Mouse (Mus musculus) cerebellum, postnatal 14 days (tissue): Measurements from ENCODE around the gene Lrrc8c.
A peak's percentile ranks its signal among the peaks of the same experiment; 100 is the strongest.

ENCODE experiments used
- DNase-seq, 2 experiments: peaks; one replicate each; pipeline ENCODE4 v3.0.0; 2021; ENCODE audit warnings: mixed read lengths in 2 of 2

Lrrc8c gene

DNA sequence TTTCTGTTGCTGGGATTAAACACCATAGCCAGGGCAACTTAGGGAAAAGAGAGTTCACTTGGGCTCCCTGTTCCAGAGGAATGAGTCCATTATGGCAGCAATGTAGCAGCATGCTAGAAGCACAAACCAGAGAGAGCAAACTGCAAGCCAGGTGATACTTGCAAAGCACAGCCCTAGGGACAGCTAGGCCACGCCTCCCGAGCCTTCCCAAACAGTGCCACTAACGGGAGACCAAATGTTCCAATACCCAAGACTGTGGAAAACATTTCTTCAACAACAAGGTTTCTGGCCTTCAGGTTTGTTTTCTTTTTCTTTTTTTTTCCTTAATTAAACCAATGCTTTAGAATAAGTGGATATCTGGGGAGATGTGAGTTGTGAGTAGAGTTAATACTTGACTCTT lies 38.2 kb downstream of the Lrrc8c start:
- no peak for DNase-seq

DNA sequence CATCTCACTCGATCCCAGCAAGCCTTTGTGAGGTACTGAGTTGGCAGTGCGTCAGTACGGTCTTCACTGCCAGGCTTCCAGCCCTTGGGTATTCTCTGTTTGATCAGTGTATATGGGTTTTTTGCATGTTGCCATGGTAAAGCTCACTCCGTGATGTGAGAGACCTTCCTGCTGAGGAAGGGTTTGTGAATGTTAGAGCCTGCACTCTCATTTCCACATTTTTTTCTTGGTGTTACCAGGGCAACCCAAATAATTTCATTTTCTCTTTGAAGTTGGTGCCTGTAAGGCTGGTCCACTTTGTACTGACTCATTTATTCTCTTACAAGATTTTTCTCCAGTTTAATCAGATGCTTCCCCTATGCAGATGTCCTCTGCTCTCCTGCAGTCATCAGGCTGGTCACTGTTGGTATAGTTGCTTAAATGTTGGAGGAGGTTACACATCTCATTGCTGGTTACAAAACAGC lies 38.6 kb downstream of the Lrrc8c start:
- DNase-seq, result peak in 1 of 2 experiments; percentile 12

DNA sequence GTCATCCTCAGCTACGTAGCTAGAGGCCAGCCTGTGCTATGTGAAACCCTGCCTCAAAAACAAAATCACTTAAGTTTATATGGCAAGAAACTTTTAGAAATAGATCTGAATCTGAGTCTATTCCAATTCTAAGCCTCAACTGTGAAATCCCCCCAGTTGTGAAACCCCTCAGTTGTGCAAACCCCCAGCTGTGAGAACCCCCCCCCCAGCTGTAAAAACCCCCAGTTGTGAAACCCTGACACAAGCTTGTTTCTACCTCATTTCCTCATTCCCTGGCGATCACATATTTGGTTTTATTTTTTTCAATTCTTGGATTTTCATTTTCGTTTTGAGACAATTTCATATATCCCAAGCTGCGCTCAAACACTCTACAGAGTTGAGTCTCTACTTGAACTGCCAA lies 39.3 kb downstream of the Lrrc8c start:
- DNase-seq, result no peak

DNA sequence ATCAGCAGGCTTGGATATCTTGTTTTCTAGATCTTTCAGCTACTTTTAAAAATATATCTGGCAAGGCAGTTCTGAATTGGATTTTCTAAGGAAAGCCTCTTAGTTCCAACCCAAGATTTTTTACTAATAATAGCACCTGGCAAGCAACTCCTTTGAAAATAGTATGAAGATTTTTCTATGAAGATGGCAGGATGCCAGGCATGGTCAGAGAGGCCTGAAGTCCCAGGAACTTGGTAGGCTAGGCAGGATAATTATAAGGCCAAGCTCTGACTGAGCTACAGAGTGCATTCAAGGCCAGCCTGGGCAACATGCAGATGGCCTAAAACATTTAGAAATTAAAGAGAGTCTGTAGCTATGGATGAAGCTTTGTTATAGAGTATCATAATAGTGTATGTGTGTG lies 42.7 kb downstream of the Lrrc8c start:
- DNase-seq, result peak; percentile 12 to 20

DNA sequence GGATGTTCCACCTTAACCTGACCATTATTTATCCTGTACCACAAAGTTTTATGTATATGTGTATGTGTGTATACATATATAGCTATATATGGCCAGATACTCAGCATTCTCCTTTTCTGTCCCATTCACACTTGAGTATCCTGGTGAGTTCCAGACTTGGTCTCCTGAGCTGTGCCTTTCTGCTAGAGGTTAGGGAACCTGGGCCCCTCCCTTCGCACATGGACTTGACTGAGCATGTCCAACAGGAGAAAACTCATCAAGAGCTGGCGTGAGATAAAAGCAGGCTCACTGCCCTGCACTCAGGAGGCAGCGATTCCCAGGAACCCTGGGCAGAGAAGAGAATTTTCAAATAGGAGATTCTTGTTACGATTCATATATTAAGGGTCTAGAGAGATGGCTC lies 45.6 kb downstream of the Lrrc8c start:
- no peak for DNase-seq

DNA sequence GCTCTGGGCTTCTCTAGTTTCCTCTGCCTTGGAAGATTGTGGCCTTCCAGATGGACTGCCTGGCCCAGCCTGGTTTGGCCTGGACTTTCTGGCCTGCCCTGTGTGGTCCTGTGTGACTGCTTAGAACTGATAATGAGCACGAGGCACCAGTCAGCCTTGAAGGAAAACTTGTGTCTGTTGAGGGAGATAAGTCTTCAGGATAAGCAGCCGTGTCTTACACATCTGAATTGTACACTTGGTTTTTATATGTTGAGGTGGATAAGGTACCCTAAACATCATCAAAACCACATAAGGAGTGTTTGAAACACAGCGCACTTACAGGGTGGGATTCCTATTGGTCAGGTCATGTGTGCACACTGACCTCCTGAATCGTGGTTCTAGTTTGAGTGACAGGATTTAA lies 46.6 kb downstream of the Lrrc8c start:
- DNase-seq, result no peak

DNA sequence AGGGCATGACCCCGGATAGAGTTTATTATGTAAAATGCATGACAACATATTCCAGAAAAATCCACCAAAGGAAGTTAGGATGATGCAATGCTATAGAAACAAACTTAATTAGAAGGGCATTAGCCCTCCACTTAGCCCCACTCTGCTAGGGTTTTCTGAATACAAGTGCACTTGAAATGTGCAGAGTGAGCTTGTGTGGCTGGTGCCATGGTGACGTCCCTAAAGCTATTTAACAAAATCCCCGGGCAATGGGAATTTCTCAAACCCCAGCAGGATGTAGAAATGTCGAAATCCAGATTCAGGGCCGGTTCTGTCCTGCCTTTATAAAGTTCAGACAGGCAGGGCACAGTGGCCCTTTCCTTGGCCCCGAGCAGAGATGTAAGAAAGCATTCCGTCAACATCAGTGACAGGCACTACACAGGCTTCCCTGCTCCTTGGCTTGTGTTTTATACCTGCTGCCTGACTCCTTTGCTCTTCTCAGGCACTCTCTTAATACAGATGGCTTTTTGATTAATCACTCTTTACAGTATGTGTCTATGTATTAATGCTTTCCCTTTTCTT lies 47.7 kb downstream of the Lrrc8c start:
- no peak for DNase-seq

DNA sequence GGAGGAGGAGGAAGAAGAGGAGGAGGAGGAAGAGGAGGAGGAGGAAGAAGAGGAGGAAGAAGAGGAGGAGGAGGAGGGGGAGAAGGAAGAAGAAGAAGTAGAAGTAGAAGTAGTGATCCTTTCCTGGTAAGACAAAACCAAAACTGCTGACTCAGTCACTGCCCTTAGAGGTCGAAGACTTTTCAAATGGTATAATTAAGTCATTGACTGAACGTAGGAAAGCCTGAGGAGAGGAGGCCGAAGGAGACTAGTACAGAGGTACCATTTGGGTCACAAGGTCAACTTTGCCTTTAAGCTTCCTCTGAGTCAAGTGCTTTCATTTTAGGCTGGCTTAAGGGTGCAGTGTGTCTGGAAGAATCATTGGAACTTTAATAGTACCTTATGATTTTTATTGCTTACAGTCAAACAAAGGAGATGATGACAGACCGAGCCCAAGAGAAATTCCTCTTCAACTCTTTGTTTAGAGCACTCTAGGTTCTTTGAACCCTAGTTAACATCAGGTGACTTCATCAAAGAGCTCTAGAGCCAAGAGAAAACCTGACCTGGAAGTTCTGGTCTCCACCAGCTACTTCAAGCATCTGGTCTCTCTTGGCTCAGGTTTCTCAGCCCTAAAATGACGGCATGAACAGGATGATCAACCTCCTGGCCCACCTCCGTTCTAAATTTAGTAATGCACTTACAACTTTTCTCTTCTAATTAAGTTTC lies 49.0 kb downstream of the Lrrc8c start:
- DNase-seq, result no peak

DNA sequence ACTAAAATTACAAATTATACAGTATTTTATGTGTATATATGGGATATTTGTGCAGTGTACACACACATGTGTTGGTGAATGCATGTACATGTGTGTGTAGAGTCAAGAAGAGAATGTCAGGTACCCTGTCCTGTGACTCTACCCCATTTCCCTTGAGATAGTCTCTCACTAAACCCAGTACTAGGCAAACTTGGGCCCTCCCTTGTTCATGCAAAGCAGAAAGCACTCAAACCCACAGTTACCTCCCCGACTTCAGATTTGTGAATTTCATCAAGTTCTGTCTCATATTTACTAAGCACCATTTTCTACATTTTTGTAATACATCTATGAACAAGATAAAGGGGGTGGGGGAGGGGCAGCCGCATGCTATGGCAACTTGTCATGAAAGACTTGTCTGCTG lies 50.0 kb downstream of the Lrrc8c start:
- no peak for DNase-seq

DNA sequence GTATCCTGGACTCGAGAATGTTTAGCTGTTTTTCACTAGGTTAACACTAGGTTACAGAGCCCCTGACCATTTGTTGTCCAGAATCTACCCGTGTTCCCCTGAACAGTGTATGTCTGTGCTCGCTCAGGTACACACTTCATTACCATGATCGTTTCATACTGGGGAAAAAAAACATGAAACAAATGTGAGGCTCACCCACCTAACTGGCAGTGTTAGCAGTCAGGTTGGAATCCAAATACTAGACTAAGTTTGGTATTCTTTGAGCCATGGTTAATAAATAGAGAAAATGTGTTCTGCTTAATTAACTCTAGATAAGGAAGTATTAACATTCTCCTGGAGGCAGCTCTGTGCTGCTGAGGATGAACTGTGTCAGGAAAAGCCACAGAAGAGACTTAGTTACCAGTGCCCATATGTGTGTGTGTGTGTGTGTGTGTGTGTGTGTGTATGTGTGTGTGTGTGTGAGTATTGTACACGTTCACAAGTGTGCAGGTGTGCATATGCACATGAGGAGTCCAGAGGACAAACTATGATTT lies 53.0 kb downstream of the Lrrc8c start:
- no peak for DNase-seq

DNA sequence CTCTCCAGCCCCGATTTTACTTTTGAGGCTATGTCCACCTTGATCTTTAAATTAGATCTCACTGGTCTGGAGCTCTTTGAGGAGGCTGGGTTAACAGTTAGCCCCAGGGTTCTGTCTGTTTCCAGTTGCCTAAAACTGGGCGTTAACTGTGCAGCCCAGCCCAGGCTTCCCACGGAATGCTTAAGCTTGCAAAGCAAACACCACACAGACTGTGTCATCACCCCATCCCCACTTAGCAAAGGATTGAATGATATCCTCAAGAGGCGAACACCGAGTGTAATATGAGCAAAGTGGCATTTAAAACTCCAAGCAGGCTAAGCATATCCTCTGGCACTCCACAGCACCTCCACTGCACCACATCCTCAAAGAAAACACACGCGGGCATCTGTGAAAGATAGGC lies 53.7 kb downstream of the Lrrc8c start:
- DNase-seq, result no peak

DNA sequence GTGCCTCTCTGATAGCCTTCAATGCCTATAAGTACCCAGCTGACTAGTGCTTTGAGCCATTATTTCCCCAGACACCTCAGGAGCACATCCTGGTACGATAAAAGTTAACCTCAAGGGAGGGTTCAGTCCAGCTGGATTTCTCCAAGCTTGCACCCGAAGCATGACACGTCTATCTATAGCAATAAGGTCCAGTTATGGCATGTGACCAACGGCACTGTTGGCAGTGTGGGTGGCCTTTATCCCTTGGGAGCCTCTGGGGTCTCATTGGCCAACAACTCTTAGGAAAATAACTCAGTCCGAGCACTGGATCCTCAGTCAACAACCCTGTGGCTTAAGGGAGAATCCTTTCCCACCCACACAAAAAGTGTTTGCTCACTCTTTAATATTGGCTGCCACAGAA lies 55.6 kb downstream of the Lrrc8c start:
- DNase-seq, result no peak

DNA sequence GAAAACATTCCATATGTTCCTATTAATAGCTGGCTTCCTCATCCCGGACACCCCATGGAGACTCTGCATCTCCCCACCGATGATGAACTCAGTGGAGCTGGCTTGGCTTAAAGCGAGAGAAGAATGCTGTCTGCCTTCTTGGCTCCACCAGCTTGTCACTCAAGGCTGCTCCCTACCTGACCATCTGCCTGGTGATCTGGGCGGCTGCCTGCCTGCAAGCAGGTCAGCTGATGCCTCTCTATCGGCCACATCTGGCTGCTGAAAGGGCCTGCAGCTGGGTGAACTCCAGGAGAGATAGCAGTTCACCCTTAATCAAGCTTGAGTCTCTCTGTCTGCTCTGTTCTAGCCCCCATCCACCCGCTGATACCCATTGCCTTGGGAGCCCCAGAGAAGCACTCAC lies 56.7 kb downstream of the Lrrc8c start:
- peak; percentile 43 for DNase-seq

DNA sequence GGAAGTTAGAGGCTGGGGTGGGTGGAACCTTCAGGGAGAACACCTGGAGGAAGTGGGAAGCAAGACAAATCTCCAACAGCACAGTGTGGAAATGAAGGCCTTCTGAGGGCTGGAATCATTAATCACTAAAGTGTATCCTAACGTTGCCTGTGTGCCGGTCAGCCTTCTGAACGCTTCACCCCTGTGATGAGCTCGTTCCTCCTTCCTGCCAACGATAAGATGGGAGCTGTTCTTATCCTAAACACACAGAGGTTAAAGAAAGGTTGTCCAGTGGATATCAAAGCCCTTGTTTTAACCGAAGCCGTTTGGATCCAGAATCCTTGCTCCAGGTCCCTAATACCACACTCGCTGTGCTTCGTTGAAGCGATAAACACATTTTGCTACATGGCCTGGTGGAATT lies 61.7 kb downstream of the Lrrc8c start:
- DNase-seq, result no peak

DNA sequence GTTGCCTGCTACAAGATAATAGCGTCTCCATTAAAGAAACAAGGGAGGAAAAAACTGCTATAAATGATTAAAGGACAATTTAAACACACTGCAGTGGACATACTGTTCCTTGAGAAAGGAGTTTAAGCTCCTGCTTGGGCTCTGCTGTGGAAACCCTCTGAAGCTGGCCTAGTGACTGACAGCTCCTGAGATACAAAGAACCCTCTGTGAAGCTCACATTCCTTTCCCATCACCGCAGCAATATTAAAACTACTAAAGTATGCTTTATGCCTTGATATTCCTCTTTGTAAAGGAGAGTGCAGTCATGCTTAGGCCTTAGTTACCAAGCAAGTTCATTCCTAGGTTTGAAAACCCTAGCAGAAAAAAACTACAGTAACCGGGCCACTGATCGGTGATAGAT lies 66.7 kb downstream of the Lrrc8c start:
- DNase-seq, result no peak

DNA sequence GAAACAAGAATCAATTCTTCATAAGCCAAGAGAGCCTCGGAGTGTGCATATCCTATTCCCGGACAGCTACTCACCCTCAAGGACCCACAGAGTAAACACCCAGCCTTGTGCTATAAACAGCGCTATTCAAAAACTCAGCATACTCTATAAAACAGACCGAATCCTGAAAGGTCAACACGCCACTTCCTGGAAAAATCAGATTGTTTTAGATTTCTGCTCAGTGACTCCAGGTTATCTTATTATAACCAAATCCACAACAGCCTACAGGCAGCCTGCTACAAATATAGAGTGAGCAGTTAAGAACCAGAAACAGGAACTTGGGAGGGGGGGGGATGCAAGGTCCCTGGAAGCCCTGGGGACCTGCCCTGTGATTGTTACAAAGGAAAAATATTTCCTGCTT lies 67.5 kb downstream of the Lrrc8c start:
- no peak for DNase-seq

DNA sequence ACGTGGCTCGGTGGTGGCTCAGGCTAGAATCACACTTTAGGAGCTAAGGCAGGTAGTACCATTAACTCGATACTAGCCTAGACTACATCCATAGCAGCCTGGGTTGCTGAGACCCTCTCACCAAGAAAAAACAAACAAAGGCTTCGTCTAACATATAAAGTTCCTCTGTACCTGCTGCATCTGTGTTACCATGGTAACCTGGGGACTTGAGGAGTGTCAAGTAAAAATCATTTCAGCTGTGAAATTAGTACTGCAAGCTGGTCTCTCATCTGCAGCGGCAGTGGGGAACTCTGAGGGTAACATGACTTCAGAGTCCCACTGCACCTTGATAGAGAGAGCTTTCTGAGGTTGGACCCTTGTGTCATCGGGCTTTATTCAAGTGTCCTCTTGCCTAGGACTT lies 68.3 kb downstream of the Lrrc8c start:
- no peak for DNase-seq

DNA sequence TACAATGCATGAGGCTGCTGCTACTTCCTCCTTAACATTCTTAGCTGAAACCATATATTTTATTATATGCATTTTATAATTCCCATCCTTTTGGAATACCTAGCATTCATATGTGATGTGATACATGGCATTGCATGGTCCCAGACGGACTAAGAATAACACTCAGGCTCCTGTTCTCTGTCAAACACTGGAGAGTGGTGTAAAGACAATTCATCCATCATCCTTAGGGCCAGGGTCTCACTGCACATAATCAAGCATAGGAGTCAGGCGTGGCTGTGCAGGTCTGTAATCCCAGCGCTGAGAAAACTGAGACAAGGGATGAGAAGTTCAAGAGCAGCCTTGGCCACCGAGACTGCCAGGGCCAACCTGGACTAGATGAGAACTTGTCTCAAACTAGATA lies 69.5 kb downstream of the Lrrc8c start:
- no peak for DNase-seq

DNA sequence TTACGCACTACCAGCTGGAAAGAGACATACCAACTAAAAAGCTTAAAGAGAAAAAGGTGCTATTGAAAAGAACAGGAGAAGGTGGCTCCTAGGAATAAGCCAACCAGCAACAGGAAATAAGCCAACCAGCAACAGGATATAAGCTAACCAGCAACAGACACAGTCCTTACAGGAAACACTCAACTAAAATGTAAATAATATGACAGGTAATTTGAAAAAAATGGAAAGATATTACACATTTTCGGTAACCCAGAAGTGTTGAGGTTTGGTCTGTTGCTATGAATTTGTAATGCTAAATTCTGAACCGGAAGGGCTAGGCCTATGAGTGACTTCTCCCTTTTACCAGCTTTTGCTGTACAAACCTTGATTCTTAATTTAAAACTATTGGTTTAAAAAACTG lies 69.9 kb downstream of the Lrrc8c start:
- no peak for DNase-seq

DNA sequence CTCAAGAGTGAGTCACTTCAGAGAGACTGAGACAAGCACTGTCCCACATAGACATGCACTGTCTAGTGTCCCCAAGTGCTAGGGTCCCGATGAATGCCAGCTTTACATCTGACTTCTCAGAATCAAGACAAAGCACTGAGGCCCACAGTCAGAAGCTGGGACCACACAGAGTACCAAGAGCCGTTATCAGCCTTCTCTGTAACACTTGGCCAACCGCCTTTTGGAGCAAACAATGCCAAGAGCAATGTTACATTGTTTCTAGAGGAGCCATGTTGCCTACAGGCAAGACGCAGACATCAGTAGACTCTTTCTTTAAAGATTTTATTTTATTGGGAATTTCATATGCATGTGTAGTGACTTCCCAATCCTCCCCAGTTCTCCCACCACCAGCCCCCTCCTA lies 73.2 kb downstream of the Lrrc8c start:
- no peak for DNase-seq

DNA sequence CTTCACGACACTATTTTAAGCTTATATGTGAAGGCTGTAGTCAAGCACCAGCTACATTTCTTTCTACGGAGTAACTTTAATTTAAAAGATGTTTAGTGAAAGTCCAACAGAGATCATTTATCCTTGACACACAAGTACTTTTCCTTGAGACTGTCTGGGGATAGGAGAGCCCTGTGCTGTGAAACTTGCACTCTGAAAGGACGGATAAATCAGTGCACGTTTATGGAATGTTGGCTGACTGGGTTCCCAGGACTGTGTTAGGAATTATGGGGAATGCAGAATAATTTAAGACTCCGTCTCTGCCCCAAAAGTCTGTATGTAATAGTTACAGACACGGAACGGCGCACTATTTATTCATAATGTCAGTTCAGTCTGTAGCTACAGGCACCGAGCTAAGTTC lies 74.4 kb downstream of the Lrrc8c start:
- DNase-seq, result no peak

DNA sequence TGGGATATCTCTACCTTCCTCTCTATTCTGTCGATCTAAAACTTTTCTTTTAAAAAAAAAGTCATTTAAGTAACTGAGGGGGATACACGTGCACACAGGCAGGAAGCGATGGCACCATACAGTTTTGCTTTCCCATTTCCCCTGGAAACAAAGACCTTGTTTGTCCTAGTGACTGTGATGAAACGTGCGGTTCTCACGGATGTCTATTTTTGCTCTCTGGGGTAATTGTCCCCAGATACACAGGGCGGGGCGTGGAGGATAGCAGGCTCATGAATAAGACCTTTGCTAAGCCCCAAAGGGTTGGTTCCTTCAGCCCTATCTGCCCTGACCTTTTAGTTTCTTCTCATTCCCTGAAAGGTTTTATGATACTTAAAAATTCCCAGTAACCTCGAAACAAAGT lies 79.7 kb downstream of the Lrrc8c start:
- DNase-seq, result no peak

DNA sequence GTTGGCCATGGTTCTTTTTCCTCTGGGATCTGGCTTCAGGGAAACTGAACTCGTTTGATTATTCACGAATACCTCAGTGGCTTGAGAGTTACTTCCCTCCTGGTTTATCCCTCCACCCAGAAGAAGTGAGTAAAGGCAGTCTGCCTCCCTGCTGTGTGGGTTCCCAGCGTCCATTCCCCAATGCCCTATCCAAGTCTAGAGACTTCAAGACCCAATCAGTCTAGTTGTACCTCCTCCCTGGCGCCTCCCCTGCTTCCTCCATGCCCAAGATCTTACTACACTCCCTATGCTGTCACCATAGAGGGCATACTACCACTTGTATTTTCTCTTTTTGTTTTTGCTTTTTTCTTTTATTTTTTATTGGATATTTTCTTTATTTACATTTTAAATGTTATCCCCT lies 80.1 kb downstream of the Lrrc8c start:
- DNase-seq, result no peak

DNA sequence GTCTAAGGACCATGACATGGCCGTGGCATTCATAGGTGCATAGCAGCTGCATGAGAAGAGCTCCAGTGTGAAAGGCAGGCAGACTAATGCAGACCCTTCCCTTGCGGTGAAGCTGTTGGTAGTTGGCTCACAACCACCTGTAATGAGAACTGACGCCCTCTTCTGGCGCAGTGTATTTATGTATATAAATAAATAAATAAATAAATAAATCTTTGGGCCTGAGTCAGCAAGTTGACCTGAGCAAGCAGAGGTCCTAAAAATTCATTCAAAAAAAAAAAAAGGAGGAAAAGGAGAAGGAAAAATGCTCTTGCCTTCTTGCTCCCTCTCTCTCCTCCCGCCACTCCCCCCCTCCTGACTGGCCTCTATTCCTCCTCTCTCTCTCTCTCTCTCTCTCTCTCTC lies 81.8 kb downstream of the Lrrc8c start:
- no peak for DNase-seq

DNA sequence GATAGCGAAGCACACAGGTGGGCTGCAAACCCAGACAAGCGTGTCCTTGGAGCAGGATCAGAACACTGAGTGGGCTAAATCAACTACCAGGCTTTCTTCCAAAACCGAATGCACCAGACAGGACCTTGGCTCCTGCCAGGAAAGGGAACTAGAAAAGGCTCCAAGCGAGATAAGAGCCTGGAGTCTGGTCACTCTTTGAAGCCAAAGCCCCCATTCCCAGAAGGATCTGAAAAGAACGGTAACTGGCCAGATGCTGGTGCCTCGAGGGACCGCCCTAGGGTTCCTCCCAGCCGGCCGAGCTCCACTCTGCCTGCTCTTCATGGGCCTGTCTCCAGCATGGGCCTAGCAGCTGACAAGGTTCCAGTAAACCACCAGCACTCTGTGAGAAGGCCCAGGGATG lies 83.4 kb downstream of the Lrrc8c start:
- peak; percentile 45 to 64 for DNase-seq
